ENCODE assay signal across 32 mouse cellular contexts in genomic region chr9:66639626-66640025, GRCm38 (mm10).
"Had no signal": no experiment of that assay in that cellular context is flagged by ENCODE, and none has a peak within 500 bp of the region (broad histone marks: within the 10 kb centered on the region; RNA-seq: fewer than 3 reads in every experiment).

No protein-coding gene starts in this region.

- H3K9me3 ChIP-seq: heart, embryonic 10.5 days; heart, embryonic 12.5 days; heart, embryonic 13.5 days; heart, embryonic 15.5 days; hindbrain, embryonic 10.5 days; hindbrain, embryonic 12.5 days; hindbrain, embryonic 13.5 days; hindbrain, embryonic 15.5 days; kidney, embryonic 15.5 days had no signal

- H3K36me3 ChIP-seq: heart, embryonic 10.5 days; heart, embryonic 12.5 days; heart, embryonic 13.5 days; heart, embryonic 15.5 days; hindbrain, embryonic 10.5 days; hindbrain, embryonic 12.5 days; hindbrain, embryonic 13.5 days; hindbrain, embryonic 15.5 days; kidney, embryonic 15.5 days had no signal

- H3K4me1 ChIP-seq: heart, embryonic 10.5 days; heart, embryonic 13.5 days; hindbrain, embryonic 10.5 days; hindbrain, embryonic 12.5 days; hindbrain, embryonic 15.5 days; kidney, embryonic 15.5 days had no signal

- H3K4me3 ChIP-seq: heart, embryonic 10.5 days; heart, embryonic 12.5 days; heart, embryonic 13.5 days; heart, embryonic 15.5 days; hindbrain, embryonic 10.5 days; hindbrain, embryonic 12.5 days; hindbrain, embryonic 13.5 days; hindbrain, embryonic 15.5 days; kidney, embryonic 15.5 days; layer of hippocampus, adult 2 months; left cerebral cortex, adult 2 months had no signal

- H3K9ac ChIP-seq: heart, embryonic 12.5 days; heart, embryonic 13.5 days; heart, embryonic 15.5 days; hindbrain, embryonic 12.5 days; hindbrain, embryonic 13.5 days; hindbrain, embryonic 14.5 days; hindbrain, embryonic 15.5 days; kidney, embryonic 15.5 days had no signal

- H3K27me3 ChIP-seq: heart, embryonic 12.5 days; heart, embryonic 13.5 days; heart, embryonic 15.5 days; hindbrain, embryonic 12.5 days; hindbrain, embryonic 13.5 days; hindbrain, embryonic 15.5 days; kidney, embryonic 15.5 days had no signal

- DNase-seq: heart, postnatal 10 days; heart, postnatal 14 days; heart, postnatal 36 days; heart, postnatal 4 days; kidney, adult 11 months; kidney, adult 2 months; kidney, adult 8-10 months; kidney, adult 9 months; kidney, postnatal 10 days; kidney, postnatal 14 days; kidney, postnatal 25 days; kidney, postnatal 36 days; kidney, postnatal 4 days; layer of hippocampus, adult 9-11 months; layer of hippocampus, postnatal 36 days had no signal

- H3K27ac ChIP-seq: heart, embryonic 10.5 days; heart, embryonic 13.5 days; heart, embryonic 15.5 days; hindbrain, embryonic 10.5 days; hindbrain, embryonic 12.5 days; hindbrain, embryonic 13.5 days; hindbrain, embryonic 14.5 days; hindbrain, embryonic 15.5 days; hindbrain, postnatal 0 days; kidney, embryonic 15.5 days; kidney, postnatal 0 days; layer of hippocampus, adult 2 months; left cerebral cortex, adult 2 months had no signal

- H3K4me2 ChIP-seq: heart, embryonic 11.5 days; heart, embryonic 12.5 days; heart, embryonic 13.5 days; heart, embryonic 15.5 days; hindbrain, embryonic 12.5 days; hindbrain, embryonic 13.5 days; hindbrain, embryonic 14.5 days; hindbrain, embryonic 15.5 days; kidney, embryonic 15.5 days had no signal

- ATAC-seq: hindbrain, embryonic 16.5 days; hindbrain, postnatal 0 days; inflammation-experienced regulatory T-cells, adult 6 months had no signal
